In genomic region chr15:12649131-12649530, GRCm38 (mm10) we compare ENCODE assay signal across 23 mouse cellular contexts.
A peak's percentile ranks its signal among the peaks of the same experiment; 100 is the strongest.
DNase-seq lines count a peak whose midpoint lies in the region; ATAC-seq and TF ChIP-seq lines count a peak whose summit lies in the region.
"Had no signal": no experiment of that assay in that cellular context is flagged by ENCODE, and none has a peak within 500 bp of the region (broad histone marks: within the 10 kb centered on the region; RNA-seq: fewer than 3 reads in every experiment).

No protein-coding gene starts in this region.

- no peaks in the 10 kb centered on the region for H3K36me3 ChIP-seq in kidney, adult 2 months (ENCODE audit: control insufficient read depth, insufficient read depth, low read length)
- H3K36me3 ChIP-seq in kidney, embryonic 15.5 days = no peaks in the 10 kb centered on the region
- no peaks in the 10 kb centered on the region for H3K36me3 ChIP-seq in stomach, postnatal 0 days (ENCODE audit: control insufficient read depth, insufficient read depth, low read length)
- H3K36me3 ChIP-seq: forebrain, embryonic 10.5 days; hindbrain, embryonic 10.5 days; hindbrain, embryonic 13.5 days had no signal

- TF ChIP-seq CTCF in kidney, adult 2 months (conservative IDR thresholded peaks at IDR 0.05; ENCODE audit: insufficient read depth, insufficient read length, low read depth, low read length) = no peak
- TF ChIP-seq CTCF in stomach, postnatal 0 days (IDR thresholded peaks at IDR 0.05; ENCODE audit: low read depth) = no peak

- intact Hi-C loops in heart, postnatal 36 days (cut with DNase I) = no loop called here

- no peak overlapping the region for H3K9ac ChIP-seq in kidney, embryonic 15.5 days
- no peak overlapping the region for H3K9ac ChIP-seq in stomach, postnatal 0 days (ENCODE audit: low read length)
- H3K9ac ChIP-seq: forebrain, embryonic 13.5 days; hindbrain, embryonic 13.5 days had no signal

- peaks cover 9% of the 10 kb centered on the region; the same call in 1 of the 2 replicates for H3K4me1 ChIP-seq in kidney, adult 2 months (ENCODE audit: control insufficient read depth, insufficient read depth, low read length)
- peaks cover 23% of the 10 kb centered on the region for H3K4me1 ChIP-seq in kidney, embryonic 15.5 days
- no peaks in the 10 kb centered on the region for H3K4me1 ChIP-seq in stomach, postnatal 0 days (replicated peaks; ENCODE audit: control insufficient read depth, insufficient read depth)
- H3K4me1 ChIP-seq: forebrain, embryonic 13.5 days had no signal

- TF ChIP-seq POLR2A in kidney, adult 2 months (IDR thresholded peaks at IDR 0.05; ENCODE audit: low read depth, low read length) = no peak

- no peak overlapping the region for H3K4me3 ChIP-seq in kidney, adult 2 months (ENCODE audit: insufficient read depth, low read depth, low read length)
- no peak overlapping the region for H3K4me3 ChIP-seq in kidney, embryonic 15.5 days (replicated peaks)
- no peak overlapping the region for H3K4me3 ChIP-seq in stomach, postnatal 0 days (ENCODE audit: low read depth, low read length)
- H3K4me3 ChIP-seq: forebrain, embryonic 10.5 days; forebrain, embryonic 13.5 days; hindbrain, embryonic 10.5 days; hindbrain, embryonic 13.5 days had no signal

- TF ChIP-seq EP300 in stomach, postnatal 0 days (optimal IDR thresholded peaks at IDR 0.05) = no peak

- H3K27ac ChIP-seq in kidney, adult 2 months (ENCODE audit: insufficient read depth, low read depth, low read length) = no peak overlapping the region
- H3K27ac ChIP-seq in kidney, embryonic 15.5 days = no peak overlapping the region
- 0 out of 2 replicates have a peak overlapping the region, but pooled peaks have one; percentile 4 for H3K27ac ChIP-seq in stomach, postnatal 0 days (replicated peaks)
- H3K27ac ChIP-seq: forebrain, embryonic 10.5 days; forebrain, embryonic 13.5 days; hindbrain, embryonic 10.5 days; hindbrain, embryonic 13.5 days had no signal

- peak; percentile 76 for DNase-seq in heart, adult 11 months
- DNase-seq in heart, postnatal 36 days = no peak
- DNase-seq in kidney, adult 2 months = peak; percentile 79
- peak; percentile 40 for DNase-seq in kidney, postnatal 14 days
- DNase-seq in kidney, adult 18-20 months = no peak
- no peak for DNase-seq in stomach, postnatal 0 days (ENCODE audit: low spot score)
- no peak for DNase-seq in cerebellum, postnatal 14 days
- DNase-seq: adrenal gland, adult 2 months; adrenal gland, postnatal 25 days; cerebellum, adult 11-12 months; cerebellum, adult 8-10 months; cerebellum, postnatal 10 days; gastrocnemius, postnatal 10 days; heart, adult 18-20 months had no signal

- ATAC-seq in kidney, embryonic 15.5 days (replicated peaks; ENCODE audit: low FRiP score) = no peak
- ATAC-seq in stomach, postnatal 0 days (ENCODE audit: low FRiP score, low TSS enrichment) = no peak
- ATAC-seq: CD4-positive, CD25-positive, alpha-beta regulatory T cell, adult 4 months; forebrain, embryonic 13.5 days; forebrain, embryonic 16.5 days; hindbrain, embryonic 16.5 days had no signal

- H3K9me3 ChIP-seq in kidney, embryonic 15.5 days (replicated peaks) = no peaks in the 10 kb centered on the region
- H3K9me3 ChIP-seq in stomach, postnatal 0 days (ENCODE audit: control insufficient read depth, low read length) = no peaks in the 10 kb centered on the region
- H3K9me3 ChIP-seq: forebrain, embryonic 10.5 days; forebrain, embryonic 13.5 days; hindbrain, embryonic 10.5 days had no signal

- 49% methylated on average over 2 of the region's 2 CpGs for WGBS in kidney, adult 2 months
- WGBS in kidney, embryonic 15.5 days = 76% methylated on average over 2 of the region's 2 CpGs
- 52% methylated on average over 2 of the region's 2 CpGs for WGBS in stomach, postnatal 0 days

- H3K27me3 ChIP-seq in kidney, adult 2 months (replicated peaks; ENCODE audit: control insufficient read depth, insufficient read depth, low read length) = no peaks in the 10 kb centered on the region
- no peaks in the 10 kb centered on the region for H3K27me3 ChIP-seq in kidney, embryonic 15.5 days
- no peaks in the 10 kb centered on the region for H3K27me3 ChIP-seq in stomach, postnatal 0 days (ENCODE audit: control insufficient read depth, insufficient read depth, low read length)
- H3K27me3 ChIP-seq: forebrain, embryonic 13.5 days; hindbrain, embryonic 13.5 days had no signal

- H3K4me2 ChIP-seq in kidney, embryonic 15.5 days = no peak overlapping the region
- H3K4me2 ChIP-seq in stomach, postnatal 0 days (replicated peaks; ENCODE audit: low read depth) = no peak overlapping the region
- H3K4me2 ChIP-seq: forebrain, embryonic 13.5 days; heart, embryonic 11.5 days; hindbrain, embryonic 13.5 days had no signal

Comparison
In these comparisons a context has a peak if more than half of its experiments do, and no peak if none do; other contexts are left out.
1. DNase-seq: peak in heart, adult 11 months (single experiment), kidney, adult 2 months (single experiment) and kidney, postnatal 14 days (single experiment); none in heart, postnatal 36 days (0 of 2), kidney, adult 18-20 months (single experiment), stomach, postnatal 0 days (single experiment) and cerebellum, postnatal 14 days (0 of 2).